Mouse (Mus musculus): ENCODE data around the gene H2-DMb2. TPM values are rescaled to one million over a fixed set of nuclear protein-coding genes. Genes with fewer than 3 reads are reported as not detected.

Gene H2-DMb2
- polyA plus RNA-seq (2015; fragmentation: Nextera tagmentation; extraction: Ambion mirVana) = 0.14 and 0.32 TPM in 2 replicates

DNA sequence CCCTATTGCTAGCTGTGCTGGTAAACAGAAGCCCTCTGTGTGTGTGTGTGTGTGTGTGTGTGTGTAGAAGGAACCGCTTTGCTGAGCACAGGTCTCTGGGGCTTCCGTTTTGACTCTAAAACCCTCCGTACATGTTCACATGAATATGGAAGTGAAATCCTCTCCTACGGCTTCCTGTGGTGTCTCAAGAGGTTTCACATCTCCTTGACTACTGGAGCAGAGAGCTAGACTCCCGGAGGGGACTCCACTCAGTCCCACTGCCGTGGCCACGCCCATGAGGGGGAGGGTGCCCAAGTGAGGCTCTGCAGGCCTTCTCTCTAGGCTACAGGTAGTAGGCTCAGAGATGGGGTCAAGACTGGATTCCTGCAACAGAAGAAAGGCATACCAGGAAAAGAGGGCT lies at the start of gene H2-DMb2:
Gene H2-DMb2 (plus strand): TSS at position 275 of the 400 bp plus-strand sequence.
- Histone ChIP-seq H3K27me3 (peaks cover 39% of the 10 kb centered on the region), H3K4me3 (replicated peaks) (no peak within 1 kb of the TSS), H3K36me3 (no peaks in the 10 kb centered on the region), H3K9me3 (no peaks in the 10 kb centered on the region), H3K4me2 (replicated peaks) (no peak within 1 kb of the TSS), H3K9ac (replicated peaks) (no peak within 1 kb of the TSS), H3K27ac (no peak within 1 kb of the TSS), H3K4me1 (replicated peaks) (peaks cover 18% of the 10 kb centered on the region)
- WGBS = 23% methylated on average over 7 of the region's 7 CpGs
- ATAC-seq = no peak

DNA sequence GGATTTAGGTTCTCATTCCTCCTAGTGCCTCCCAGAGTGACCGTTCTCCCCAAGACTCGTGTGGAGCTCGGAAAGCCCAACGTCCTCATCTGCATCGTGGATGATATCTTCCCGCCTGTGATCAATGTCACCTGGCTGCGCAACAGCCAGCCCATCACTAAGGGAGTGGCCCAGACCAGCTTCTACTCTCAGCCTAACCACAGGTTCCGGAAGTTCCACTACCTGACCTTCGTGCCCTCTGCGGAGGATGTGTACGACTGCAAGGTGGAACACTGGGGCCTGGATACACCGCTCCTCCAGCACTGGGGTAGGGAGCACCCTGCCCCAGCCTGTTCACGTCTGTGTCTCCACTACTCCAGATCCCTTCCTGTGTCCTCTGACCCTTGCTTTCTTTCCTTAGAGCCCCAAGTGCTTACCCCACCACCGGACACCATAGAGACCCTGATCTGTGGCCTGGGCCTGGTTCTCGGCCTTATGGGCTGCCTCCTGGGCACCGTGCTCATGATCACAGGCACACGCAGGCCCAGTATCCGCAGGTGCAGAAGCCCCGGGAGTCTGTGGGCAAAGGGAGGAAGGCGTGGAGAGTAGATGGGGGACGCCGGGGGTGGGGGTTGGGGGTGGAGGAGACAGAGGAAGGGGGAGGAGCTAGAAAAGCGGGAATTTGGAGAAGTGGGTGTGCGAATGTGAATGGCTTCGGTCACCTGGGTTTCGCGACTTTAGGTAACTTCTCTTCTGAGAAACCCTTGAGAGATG lies 48.6 kb upstream of the H2-DMb2 start:
- Histone ChIP-seq H3K4me1 (replicated peaks) (no peaks in the 10 kb centered on the region), H3K27me3 (no peaks in the 10 kb centered on the region), H3K4me3 (replicated peaks) (no peak overlapping the region), H3K9ac (replicated peaks) (no peak overlapping the region), H3K27ac (no peak overlapping the region), H3K9me3 (no peaks in the 10 kb centered on the region), H3K4me2 (replicated peaks) (no peak overlapping the region), H3K36me3 (no peaks in the 10 kb centered on the region)
- 85% methylated on average over 27 of the region's 27 CpGs for WGBS
- no peak for ATAC-seq

DNA sequence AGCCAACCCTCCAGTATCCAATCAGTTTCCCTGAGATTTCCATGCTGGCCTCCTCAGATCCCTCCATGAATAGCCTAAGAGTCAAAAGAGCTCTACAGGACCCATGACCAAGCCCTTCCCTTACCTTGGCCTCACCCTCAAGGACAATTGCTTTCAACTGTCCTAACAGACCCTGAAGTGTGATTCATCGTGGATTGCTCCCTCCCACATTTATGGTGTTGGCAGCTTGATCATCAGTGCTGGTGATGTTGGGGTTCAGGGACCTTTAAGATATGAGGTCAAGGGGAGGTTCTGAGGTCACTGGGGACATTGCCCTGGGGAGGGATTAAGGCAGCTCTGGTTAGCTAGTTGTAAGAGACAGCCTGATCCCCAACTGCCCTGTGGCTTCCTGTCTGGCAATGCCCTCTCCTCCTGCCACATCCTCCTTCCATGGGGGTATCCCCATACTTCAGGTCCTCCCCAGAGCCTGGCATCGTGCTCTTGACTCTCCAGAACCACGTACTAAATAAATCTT lies 46.6 kb upstream of the H2-DMb2 start:
- Histone ChIP-seq H3K9ac (replicated peaks) (no peak overlapping the region), H3K4me1 (replicated peaks) (0 out of 2 replicates have a peak, but pooled peaks cover under 1% of the 10 kb centered on the region), H3K9me3 (no peaks in the 10 kb centered on the region), H3K27me3 (no peaks in the 10 kb centered on the region), H3K4me2 (replicated peaks) (no peak overlapping the region), H3K4me3 (replicated peaks) (no peak overlapping the region), H3K36me3 (no peaks in the 10 kb centered on the region), H3K27ac (no peak overlapping the region)
- WGBS = 75% methylated on average over 3 of the region's 3 CpGs
- ATAC-seq = no peak

DNA sequence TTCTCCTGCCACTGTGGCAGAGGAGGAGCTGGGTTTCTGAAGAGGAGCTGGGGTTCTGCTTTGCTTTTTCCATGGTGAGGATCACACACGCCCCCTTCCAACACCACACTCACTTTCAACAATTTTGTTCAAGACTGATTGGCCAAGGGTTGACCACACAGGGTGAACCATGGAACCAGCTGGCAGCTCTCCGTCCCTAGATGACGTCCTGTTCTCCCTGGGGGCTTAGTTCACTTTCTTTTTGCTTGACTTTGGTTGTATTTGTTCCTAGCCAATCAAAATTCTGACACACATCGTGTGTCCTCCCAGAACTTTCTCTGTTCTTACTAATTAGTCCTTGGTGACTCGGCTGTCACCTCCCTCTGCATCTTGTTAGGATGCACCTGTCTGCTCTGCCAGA lies 45.8 kb upstream of the H2-DMb2 start:
- Histone ChIP-seq H3K4me1 (replicated peaks) (0 out of 2 replicates have a peak, but pooled peaks cover 4% of the 10 kb centered on the region), H3K4me3 (replicated peaks) (no peak overlapping the region), H3K9ac (replicated peaks) (no peak overlapping the region), H3K36me3 (no peaks in the 10 kb centered on the region), H3K27ac (no peak overlapping the region), H3K9me3 (no peaks in the 10 kb centered on the region), H3K27me3 (no peaks in the 10 kb centered on the region), H3K4me2 (replicated peaks) (no peak overlapping the region)
- no peak for ATAC-seq
- 69% methylated on average over 5 of the region's 5 CpGs for WGBS

DNA sequence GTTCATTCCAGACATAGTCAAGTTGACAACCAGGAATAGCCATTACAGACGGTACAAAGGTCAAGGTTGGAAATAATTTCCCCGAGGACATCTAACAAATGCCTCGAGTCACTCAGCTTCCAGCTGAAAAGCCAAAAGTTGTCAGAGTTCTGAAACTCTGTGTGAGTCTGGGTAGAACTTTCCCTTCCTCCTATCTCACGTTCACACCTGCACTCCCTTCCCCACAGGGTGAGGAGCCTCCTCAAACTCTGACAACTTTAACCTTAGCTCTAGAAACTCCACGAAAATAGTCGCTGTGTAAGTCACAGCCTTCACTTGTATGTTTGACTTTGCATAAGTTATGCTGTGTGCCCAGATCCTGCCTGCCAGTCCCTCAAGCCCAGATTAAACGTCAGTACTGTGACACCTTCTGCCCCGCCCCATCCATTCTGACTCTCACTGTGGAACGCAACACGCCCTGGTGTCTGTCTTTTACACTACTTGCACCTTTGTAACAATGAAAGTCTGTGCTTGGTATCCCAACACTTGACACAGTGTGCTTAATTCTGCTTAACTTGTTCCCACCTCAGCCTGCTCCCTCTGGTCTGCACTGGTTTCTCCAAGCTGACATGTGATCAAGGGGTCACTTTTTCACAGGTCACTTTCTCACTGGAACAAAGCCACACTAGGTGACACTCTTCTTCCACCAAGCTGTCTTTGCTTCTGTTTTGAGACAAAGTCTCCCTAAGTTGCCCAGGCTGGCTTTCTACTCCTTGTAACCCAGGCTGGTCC lies 44.2 kb upstream of the H2-DMb2 start:
- Histone ChIP-seq H3K36me3 (no peaks in the 10 kb centered on the region), H3K4me2 (replicated peaks) (no peak overlapping the region), H3K27me3 (0 out of 2 replicates have a peak, but pooled peaks cover 2% of the 10 kb centered on the region), H3K4me1 (replicated peaks) (0 out of 2 replicates have a peak, but pooled peaks cover 4% of the 10 kb centered on the region), H3K9me3 (no peaks in the 10 kb centered on the region), H3K27ac (no peak overlapping the region), H3K9ac (replicated peaks) (no peak overlapping the region), H3K4me3 (replicated peaks) (no peak overlapping the region)
- ATAC-seq = no peak
- 64% methylated on average over 10 of the region's 10 CpGs for WGBS

DNA sequence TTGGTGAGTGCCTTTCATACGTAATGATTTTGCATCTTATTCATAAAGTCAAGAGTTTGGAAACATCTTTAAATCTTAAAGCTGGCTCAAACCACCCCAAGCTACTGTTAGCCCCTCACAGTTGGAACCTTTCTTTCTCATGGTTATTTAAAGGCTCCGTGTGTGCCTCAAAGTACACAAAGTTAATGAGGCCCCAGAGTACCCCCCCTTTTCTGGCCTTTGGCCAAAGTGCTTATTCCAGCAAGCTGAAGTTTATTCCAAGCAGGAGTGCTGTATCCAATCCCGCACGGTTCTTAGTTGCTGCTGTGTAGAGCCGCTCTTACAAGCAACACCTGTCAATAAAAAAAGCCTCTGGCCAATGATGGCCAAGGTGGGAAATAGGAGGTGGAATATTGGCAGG lies 43.6 kb upstream of the H2-DMb2 start:
- 65% methylated on average over 5 of the region's 5 CpGs for WGBS
- H3K4me3 ChIP-seq (replicated peaks) = no peak overlapping the region
- 0 out of 2 replicates have a peak, but pooled peaks cover 4% of the 10 kb centered on the region for H3K4me1 ChIP-seq (replicated peaks)
- H3K27me3 ChIP-seq = 0 out of 2 replicates have a peak, but pooled peaks cover 2% of the 10 kb centered on the region
- no peak for ATAC-seq
- no peak overlapping the region for H3K27ac ChIP-seq
- H3K9ac ChIP-seq (replicated peaks) = no peak overlapping the region
- no peak overlapping the region for H3K4me2 ChIP-seq (replicated peaks)
- H3K9me3 ChIP-seq = no peaks in the 10 kb centered on the region
- no peaks in the 10 kb centered on the region for H3K36me3 ChIP-seq

DNA sequence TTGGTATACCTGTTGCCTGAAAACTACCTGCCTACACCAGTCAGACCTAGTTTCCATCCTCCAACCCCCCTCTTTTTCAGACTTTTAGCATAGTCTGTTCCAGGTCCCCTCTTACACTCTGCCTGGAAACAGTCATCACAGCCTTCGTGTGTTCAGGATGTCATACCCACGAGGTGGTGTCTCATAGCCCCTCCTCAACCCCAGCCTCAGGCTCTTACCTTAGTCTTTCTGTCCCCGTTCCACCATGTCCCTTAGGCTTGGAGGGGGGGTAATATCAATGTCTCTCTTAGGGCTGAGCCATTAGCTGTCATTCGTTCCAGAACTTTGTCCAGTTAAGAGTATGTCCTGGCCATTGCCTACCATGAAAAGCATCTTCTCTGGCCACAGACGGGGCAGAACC lies 41.9 kb upstream of the H2-DMb2 start:
- no peaks in the 10 kb centered on the region for H3K36me3 ChIP-seq
- H3K4me1 ChIP-seq (replicated peaks) = 0 out of 2 replicates have a peak, but pooled peaks cover 4% of the 10 kb centered on the region
- WGBS = 29% methylated on average over 5 of the region's 5 CpGs
- no peak overlapping the region for H3K27ac ChIP-seq
- H3K9ac ChIP-seq (replicated peaks) = no peak overlapping the region
- no peak overlapping the region for H3K4me2 ChIP-seq (replicated peaks)
- H3K9me3 ChIP-seq = no peaks in the 10 kb centered on the region
- peak; percentile 63 for ATAC-seq
- 0 out of 2 replicates have a peak, but pooled peaks cover 2% of the 10 kb centered on the region for H3K27me3 ChIP-seq
- no peak overlapping the region for H3K4me3 ChIP-seq (replicated peaks)

DNA sequence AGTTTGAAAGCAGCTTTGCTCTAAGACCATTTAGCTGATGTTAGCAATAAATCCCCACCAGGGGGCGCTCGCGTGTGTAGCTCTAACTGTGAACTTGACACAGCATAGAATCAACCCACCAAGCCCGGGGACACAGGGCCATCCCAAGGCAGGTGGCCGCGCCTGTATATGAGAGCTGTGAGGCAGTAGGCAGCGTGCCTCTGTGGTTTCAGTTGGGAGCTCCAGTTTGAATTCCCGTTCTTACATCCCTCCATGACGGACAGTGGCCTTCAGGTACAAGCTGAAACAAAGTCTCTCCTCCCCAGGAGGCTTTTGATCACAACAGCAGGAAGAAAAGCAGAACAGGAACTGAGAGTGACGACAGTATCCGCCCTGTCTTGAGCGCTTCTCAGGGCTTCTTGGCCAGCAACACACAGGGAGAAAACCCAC lies 41.5 kb upstream of the H2-DMb2 start:
- 7% methylated on average over 12 of the region's 12 CpGs for WGBS
- ATAC-seq = peak; percentile 90
- no peak overlapping the region; the same call in 1 of the 2 replicates for H3K4me3 ChIP-seq (replicated peaks)
- no peaks in the 10 kb centered on the region for H3K9me3 ChIP-seq
- H3K27ac ChIP-seq = no peak overlapping the region
- peak overlapping the region; percentile 44 for H3K4me2 ChIP-seq (replicated peaks)
- H3K9ac ChIP-seq (replicated peaks) = no peak overlapping the region
- no peaks in the 10 kb centered on the region for H3K36me3 ChIP-seq
- 0 out of 2 replicates have a peak, but pooled peaks cover 2% of the 10 kb centered on the region for H3K27me3 ChIP-seq
- H3K4me1 ChIP-seq (replicated peaks) = 0 out of 2 replicates have a peak, but pooled peaks cover 4% of the 10 kb centered on the region

DNA sequence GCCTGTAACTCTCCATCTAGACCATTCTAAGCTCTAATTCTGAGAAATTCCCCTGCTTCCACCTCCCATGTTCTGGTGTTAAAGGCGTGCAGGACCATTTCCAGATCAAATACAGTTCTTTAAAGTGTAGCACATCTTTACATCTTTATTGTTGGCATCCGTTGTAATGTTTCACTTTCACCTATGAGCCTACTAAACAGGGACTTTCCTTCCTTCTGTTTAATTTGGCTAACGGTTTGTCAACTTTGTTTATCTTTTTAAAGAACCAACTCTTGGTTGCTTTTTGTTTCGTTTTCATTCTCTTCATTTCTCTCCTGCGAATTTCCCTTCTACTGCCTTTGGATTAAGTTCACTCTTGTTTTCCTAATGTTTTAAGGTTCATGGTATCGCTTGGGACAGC lies 40.3 kb upstream of the H2-DMb2 start:
- Histone ChIP-seq H3K9me3 (no peaks in the 10 kb centered on the region), H3K4me2 (replicated peaks) (no peak overlapping the region), H3K4me3 (replicated peaks) (no peak overlapping the region), H3K4me1 (replicated peaks) (0 out of 2 replicates have a peak, but pooled peaks cover 4% of the 10 kb centered on the region), H3K36me3 (no peaks in the 10 kb centered on the region), H3K27me3 (0 out of 2 replicates have a peak, but pooled peaks cover 2% of the 10 kb centered on the region), H3K9ac (replicated peaks) (no peak overlapping the region), H3K27ac (no peak overlapping the region)
- 84% methylated on average over 6 of the region's 6 CpGs for WGBS
- no peak for ATAC-seq

DNA sequence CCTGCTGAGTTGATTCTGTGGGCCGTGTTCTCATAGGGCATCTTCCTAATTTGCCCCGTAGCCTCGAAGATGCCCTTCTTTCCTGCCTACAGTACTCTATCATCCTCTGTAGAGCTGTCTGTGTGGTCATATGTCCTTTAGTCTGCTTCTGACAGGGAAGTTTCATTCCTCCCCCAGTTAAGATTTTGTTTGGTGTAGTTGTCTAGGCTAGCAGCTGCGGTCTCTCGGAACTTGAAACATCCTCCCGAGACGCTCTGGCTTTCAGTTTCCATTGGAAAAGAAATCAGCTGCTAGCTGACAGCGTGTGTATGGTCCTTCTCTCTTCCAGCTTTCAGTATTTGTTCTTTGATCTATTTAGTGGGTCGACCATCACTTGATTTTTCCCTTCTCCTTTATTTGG lies 38.3 kb upstream of the H2-DMb2 start:
- no peaks in the 10 kb centered on the region for H3K9me3 ChIP-seq
- ATAC-seq = no peak
- no peak overlapping the region for H3K27ac ChIP-seq
- 0 out of 2 replicates have a peak, but pooled peaks cover 4% of the 10 kb centered on the region for H3K4me1 ChIP-seq (replicated peaks)
- no peak overlapping the region for H3K4me2 ChIP-seq (replicated peaks)
- H3K4me3 ChIP-seq (replicated peaks) = no peak overlapping the region
- H3K9ac ChIP-seq (replicated peaks) = no peak overlapping the region
- H3K36me3 ChIP-seq = peaks cover 7% of the 10 kb centered on the region
- 0 out of 2 replicates have a peak, but pooled peaks cover 2% of the 10 kb centered on the region for H3K27me3 ChIP-seq
- WGBS = 87% methylated on average over 9 of the region's 9 CpGs

DNA sequence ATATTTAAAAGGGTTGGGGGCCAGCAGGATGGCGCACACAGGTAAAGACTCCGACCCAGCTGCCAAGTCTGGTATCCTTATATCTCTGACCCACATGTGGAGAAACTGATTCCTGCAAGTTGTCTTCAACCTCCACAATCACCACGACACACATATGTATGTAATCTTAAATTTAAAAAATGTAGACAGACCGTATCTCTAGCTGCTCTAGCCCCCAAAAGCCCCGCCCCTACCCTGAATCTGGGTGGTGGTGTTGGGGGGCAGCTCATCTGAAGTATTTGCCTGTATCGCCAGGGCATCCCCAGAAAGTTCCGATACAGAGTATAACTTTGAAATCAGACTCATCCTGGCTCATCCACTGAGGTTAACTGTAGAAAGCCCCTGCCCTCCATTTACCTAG lies 36.6 kb upstream of the H2-DMb2 start:
- no peak overlapping the region for H3K27ac ChIP-seq
- WGBS = 89% methylated on average over 7 of the region's 7 CpGs
- H3K4me3 ChIP-seq (replicated peaks) = no peak overlapping the region
- no peak for ATAC-seq
- H3K4me2 ChIP-seq (replicated peaks) = no peak overlapping the region
- 0 out of 2 replicates have a peak, but pooled peaks cover 3% of the 10 kb centered on the region for H3K4me1 ChIP-seq (replicated peaks)
- peaks cover 25% of the 10 kb centered on the region for H3K36me3 ChIP-seq
- 0 out of 2 replicates have a peak, but pooled peaks cover 2% of the 10 kb centered on the region for H3K27me3 ChIP-seq
- H3K9ac ChIP-seq (replicated peaks) = no peak overlapping the region
- no peaks in the 10 kb centered on the region for H3K9me3 ChIP-seq

All from midbrain, embryonic 13.5 days (tissue).